Mouse (Mus musculus) adrenal gland, adult (tissue): Measurements from ENCODE around the gene Rbms3.

Experiments
- DNase-seq, 2 experiments: peaks; one replicate each; pipeline ENCODE4 v3.0.0; 2022 to 2023; ENCODE audit warnings: low spot score in 1 of 2; ENCODE audit not compliant: inconsistent age in 2 of 2

Rbms3 gene

GRCm38 (mm10) chr9:117491866-117492265 is 137.8 kb downstream of the Rbms3 start:
- DNase-seq, result no peak

- DNase-seq, result peak in 1 of 2 experiments; percentile 41
Observed at GRCm38 (mm10) chr9:117484396-117484795, 145.3 kb downstream of the Rbms3 start.

- no peak for DNase-seq
Observed at GRCm38 (mm10) chr9:117476753-117477152, 153.0 kb downstream of the Rbms3 start.

- DNase-seq, result no peak
Observed at GRCm38 (mm10) chr9:117452816-117453215, 176.9 kb downstream of the Rbms3 start.

GRCm38 (mm10) chr9:117442611-117443010 is 187.1 kb downstream of the Rbms3 start:
- no peak for DNase-seq

- no peak for DNase-seq
Observed at GRCm38 (mm10) chr9:117435856-117436255, 193.9 kb downstream of the Rbms3 start.

GRCm38 (mm10) chr9:117430670-117431069 is 199.0 kb downstream of the Rbms3 start:
- no peak for DNase-seq

GRCm38 (mm10) chr9:117429217-117430105 is 200.3 kb downstream of the Rbms3 start:
- no peak for DNase-seq

- no peak for DNase-seq
Observed at GRCm38 (mm10) chr9:117423259-117423658, 206.5 kb downstream of the Rbms3 start.

GRCm38 (mm10) chr9:117419874-117420485 is 209.7 kb downstream of the Rbms3 start:
- DNase-seq, result no peak

GRCm38 (mm10) chr9:117413181-117413580 is 216.5 kb downstream of the Rbms3 start:
- no peak for DNase-seq

- DNase-seq, result no peak
Observed at GRCm38 (mm10) chr9:117412584-117412983, 217.1 kb downstream of the Rbms3 start.

- no peak for DNase-seq
Observed at GRCm38 (mm10) chr9:117404621-117405020, 225.1 kb downstream of the Rbms3 start.

GRCm38 (mm10) chr9:117400262-117400671 is 229.4 kb downstream of the Rbms3 start:
- peak; percentile 5 to 30 for DNase-seq

- DNase-seq, result no peak
Observed at GRCm38 (mm10) chr9:117397071-117397470, 232.6 kb downstream of the Rbms3 start.

- DNase-seq, result no peak
Observed at GRCm38 (mm10) chr9:117396586-117396985, 233.1 kb downstream of the Rbms3 start.

GRCm38 (mm10) chr9:117393626-117394525 is 235.8 kb downstream of the Rbms3 start:
- DNase-seq, result peak; percentile 32 to 62

GRCm38 (mm10) chr9:117388024-117388423 is 241.7 kb downstream of the Rbms3 start:
- DNase-seq, result no peak

GRCm38 (mm10) chr9:117380876-117381275 is 248.8 kb downstream of the Rbms3 start:
- DNase-seq, result no peak

- DNase-seq, result no peak
Observed at GRCm38 (mm10) chr9:117380076-117380475, 249.6 kb downstream of the Rbms3 start.

GRCm38 (mm10) chr9:117379448-117379983 is 250.2 kb downstream of the Rbms3 start:
- no peak for DNase-seq
